Mouse (Mus musculus) lung, postnatal 0 days (tissue): Measurements from ENCODE around the gene Dscaml1.

Experiments
- CTCF ChIP-seq: IDR thresholded peaks from 2 replicates; pipeline ENCODE4 v1.5.1; 2016; ENCODE audit warnings: antibody characterized with exemption, mild to moderate bottlenecking
- EP300 ChIP-seq: IDR thresholded peaks from 2 replicates; pipeline ENCODE4 v1.6.1; 2016; ENCODE audit warnings: antibody characterized with exemption, mild to moderate bottlenecking, control low read depth

DNA sequence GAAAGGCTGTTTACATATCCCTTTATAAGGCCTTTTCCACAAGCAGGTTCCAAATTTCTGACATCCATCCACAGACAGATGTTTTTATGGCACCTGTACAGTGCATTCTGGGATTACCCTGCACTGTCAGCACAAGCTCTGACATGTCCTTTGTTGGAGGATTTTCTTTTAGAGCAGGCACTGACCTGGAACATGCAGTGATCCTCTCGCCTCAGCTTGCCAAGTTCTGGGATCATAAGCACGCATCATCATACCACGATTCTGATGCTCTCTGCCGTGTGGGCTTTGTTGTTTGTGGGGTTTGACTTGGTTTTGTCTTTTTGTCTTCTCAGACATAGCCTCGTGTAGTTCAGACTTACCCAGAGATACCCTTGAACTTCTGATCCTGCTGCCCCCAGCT, 236.0 kb downstream of the Dscaml1 start:
- TF ChIP-seq EP300 (no peak), CTCF (no peak)
